Mouse (Mus musculus) telencephalon, adult 2 months (tissue): ENCODE measurements around the gene Iqck.

Experiments
- DNase-seq: peaks from one replicate; pipeline ENCODE4 v3.0.0-alpha.2; 2011; ENCODE audit warnings: low read depth, low spot score

Iqck gene

GRCm38 (mm10) chr7:118989275-118989856, 133.8 kb downstream of the Iqck start:
- DNase-seq, result no peak

GRCm38 (mm10) chr7:118990282-118990681, 134.7 kb downstream of the Iqck start:
- peak; percentile 97 for DNase-seq

- no peak for DNase-seq
These were observed 135.9 kb downstream of the Iqck start for GRCm38 (mm10) chr7:118991341-118991884.

GRCm38 (mm10) chr7:118992080-118992560, 136.6 kb downstream of the Iqck start:
- DNase-seq, result no peak

GRCm38 (mm10) chr7:118992623-118993405, 137.3 kb downstream of the Iqck start:
- DNase-seq, result no peak

GRCm38 (mm10) chr7:118993597-118994230, 138.2 kb downstream of the Iqck start:
- no peak for DNase-seq

GRCm38 (mm10) chr7:118994231-118994842, 138.8 kb downstream of the Iqck start:
- no peak for DNase-seq

GRCm38 (mm10) chr7:118995007-118995406, 139.5 kb downstream of the Iqck start, which contains the start of gene Gprc5b:
Gene Gprc5b (minus strand): TSS chr7:118995211.
- no peak for DNase-seq

GRCm38 (mm10) chr7:118995671-118996070, 140.1 kb downstream of the Iqck start:
- DNase-seq, result no peak

- DNase-seq, result peak; percentile 69
These were observed 140.7 kb downstream of the Iqck start for GRCm38 (mm10) chr7:118996137-118996837.

- DNase-seq, result no peak
These were observed 144.3 kb downstream of the Iqck start for GRCm38 (mm10) chr7:118999857-119000256.

GRCm38 (mm10) chr7:119001965-119002364, 146.4 kb downstream of the Iqck start:
- DNase-seq, result no peak

GRCm38 (mm10) chr7:119002501-119002900, 146.9 kb downstream of the Iqck start:
- DNase-seq, result no peak

- DNase-seq, result no peak
These were observed 155.4 kb downstream of the Iqck start for GRCm38 (mm10) chr7:119010854-119011529.

GRCm38 (mm10) chr7:119015736-119016135, 160.2 kb downstream of the Iqck start:
- DNase-seq, result no peak

GRCm38 (mm10) chr7:119019537-119019936, 164.0 kb downstream of the Iqck start:
- DNase-seq, result no peak
